Mouse (Mus musculus) forebrain, postnatal 0 days (tissue): Measurements from ENCODE around the gene Ins2. TPM values are rescaled to one million over a fixed set of nuclear protein-coding genes. Genes with fewer than 3 reads are reported as not detected.

Source experiments
- ATAC-seq: fragments of 200-750 bp; cut with Nextera tagmentation; 2 replicates; pipeline ENCODE4 v1.8.0; 2017; ENCODE audit warnings: mild to moderate bottlenecking, moderate library complexity
- DNase-seq: peaks from one replicate; pipeline ENCODE4 v3.0.0-alpha.2; 2015
- H3K27ac ChIP-seq: fragments of 300-500 bp; sonication (generic); 2 replicates; pipeline ENCODE4 v1.5.1; 2014; ENCODE audit warnings: low read depth, mild to moderate bottlenecking, antibody characterized with exemption, low read length, moderate library complexity, mixed read lengths
- H3K27me3 ChIP-seq: fragments of 300-500 bp; sonication (generic); 2 replicates; pipeline ENCODE4 v1.6.1; 2014; ENCODE audit warnings: mild to moderate bottlenecking, low read length, mixed read lengths; ENCODE audit not compliant: insufficient read depth
- H3K36me3 ChIP-seq: fragments of 300-500 bp; sonication (generic); 2 replicates; pipeline ENCODE4 v1.6.1; 2014; ENCODE audit warnings: mild to moderate bottlenecking, moderate library complexity; ENCODE audit not compliant: insufficient read depth
- H3K4me1 ChIP-seq: fragments of 300-500 bp; sonication (generic); 2 replicates; pipeline ENCODE4 v1.6.1; 2014; ENCODE audit warnings: antibody characterized with exemption; ENCODE audit not compliant: insufficient read depth
- H3K4me2 ChIP-seq: fragments of 300-500 bp; sonication (generic); 2 replicates; pipeline ENCODE4 v1.6.1; 2014; ENCODE audit warnings: low read depth, mild to moderate bottlenecking, moderate library complexity
- H3K4me3 ChIP-seq: fragments of 300-500 bp; sonication (generic); 2 replicates; pipeline ENCODE4 v1.5.1; 2014; ENCODE audit warnings: low read depth, low read length, mixed read lengths
- H3K9ac ChIP-seq: fragments of 300-500 bp; sonication (generic); 2 replicates; pipeline ENCODE4 v1.6.1; 2014; ENCODE audit warnings: mild to moderate bottlenecking
- H3K9me3 ChIP-seq: fragments of 300-500 bp; sonication (generic); 2 replicates; pipeline ENCODE4 v1.6.1; 2016; ENCODE audit warnings: low read length
- CTCF ChIP-seq: sonication (generic); IDR thresholded peaks from 2 replicates; pipeline ENCODE4 v1.5.1; 2016; ENCODE audit warnings: antibody characterized with exemption, control low read depth, low read depth
- WGBS: fragments of 180-500 bp; shearing (Covaris S2); extraction: QIAGEN DNeasy Blood & Tissue Kit; methylation state at CpG from one replicate; pipeline ENCODE4 v1.1.7; 2014; 5-methylcytosine and 5-hydroxymethylcytosine counted together
- polyA plus RNA-seq: library from polyadenylated mRNA; unstranded; fragments of >200 nt; fragmentation: Nextera tagmentation; extraction: Ambion mirVana; gene quantifications from 2 replicates; pipeline ENCODE4 v1.2.1, GENCODE M21; 2015
- total RNA-seq: library from RNA; depleted of rRNA; stranded (reverse); fragments of >200 nt; gene quantifications from 2 replicates; pipeline ENCODE4 v1.2.3, GENCODE M21; 2014

Ins2 gene
- total and polyA plus RNA-seq, 2 experiments from 2014 or later = 2.3 TPM; not detected in 1

DNA sequence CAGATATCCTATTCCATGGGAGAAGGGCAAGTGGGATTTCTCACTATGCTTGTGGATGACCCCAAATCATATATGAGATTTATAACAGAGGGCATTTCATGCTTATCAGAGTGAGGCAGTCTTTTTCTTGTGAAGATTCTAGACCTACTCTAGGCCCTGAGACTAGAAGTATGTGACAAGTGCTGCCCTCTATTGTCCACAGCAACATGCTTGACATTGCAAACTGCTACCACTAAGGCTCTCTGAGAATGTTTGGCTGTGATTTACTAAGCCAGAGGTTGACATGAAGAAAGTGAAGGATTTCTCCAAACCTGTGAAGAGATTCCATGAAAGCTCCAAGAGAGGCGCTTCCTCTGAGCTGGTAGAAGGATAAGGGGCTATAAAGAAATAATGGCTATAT lies 72.1 kb downstream of the Ins2 start:
- Histone ChIP-seq H3K36me3 (no peaks in the 10 kb centered on the region), H3K27me3 (no peaks in the 10 kb centered on the region; the same call in 1 of the 2 replicates), H3K4me2 (no peak overlapping the region), H3K4me1 (no peaks in the 10 kb centered on the region), H3K9me3 (no peaks in the 10 kb centered on the region), H3K27ac (no peak overlapping the region), H3K4me3 (no peak overlapping the region), H3K9ac (no peak overlapping the region)
- ATAC-seq (no peak), DNase-seq (no peak)
- TF ChIP-seq CTCF = peak; percentile 52
- WGBS = 95% methylated on average over 1 of the region's 1 CpGs

DNA sequence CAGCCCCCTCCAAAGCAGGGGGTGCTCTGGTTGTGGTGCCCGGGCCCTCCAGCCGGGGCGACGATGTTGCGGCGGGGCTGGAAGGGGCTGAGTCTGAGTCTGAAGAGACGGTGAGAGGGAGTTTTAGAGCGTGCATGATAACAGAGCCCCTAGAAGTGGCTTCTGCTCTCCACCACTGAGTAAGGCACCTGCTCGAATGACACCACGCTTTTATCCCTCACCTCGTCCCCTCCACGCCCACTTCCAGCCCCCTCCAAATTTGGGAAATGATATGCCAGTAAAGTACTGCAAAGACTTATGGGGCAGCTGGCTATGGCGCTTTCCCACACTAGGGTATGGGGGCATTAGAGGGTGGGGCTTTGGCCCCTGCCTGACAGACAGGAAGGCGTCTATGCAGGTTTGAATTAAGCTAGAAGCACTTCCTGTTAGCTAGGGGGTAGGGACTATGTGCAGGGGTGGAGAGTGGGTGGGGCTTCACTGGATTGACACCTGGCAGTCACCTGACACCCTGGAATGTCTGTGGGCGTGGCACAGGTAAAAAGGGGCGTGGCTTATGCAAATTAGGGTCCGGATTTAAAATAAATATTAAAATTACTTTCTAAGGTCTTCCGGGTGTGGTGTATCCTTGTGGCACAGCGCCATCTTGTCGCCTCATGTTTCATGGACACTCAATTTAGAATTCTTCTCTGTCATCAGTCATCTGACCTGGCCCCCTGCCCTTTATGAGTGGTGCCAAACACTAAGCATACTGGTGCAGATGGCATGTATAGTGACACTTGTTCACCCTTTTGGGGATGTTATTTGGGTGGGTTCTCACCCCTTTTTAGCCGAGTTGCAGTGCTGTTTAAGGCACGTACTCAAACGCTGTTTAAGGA lies 73.2 kb downstream of the Ins2 start, which contains the start of gene Gm49394:
Gene Gm49394 (minus strand): TSS at position 192 of the 875 bp plus-strand sequence.
- Histone ChIP-seq H3K9me3 (no peaks in the 10 kb centered on the region), H3K4me1 (no peaks in the 10 kb centered on the region), H3K9ac (no peak within 1 kb of the TSS), H3K27me3 (peaks cover 8% of the 10 kb centered on the region), H3K4me2 (no peak within 1 kb of the TSS), H3K27ac (no peak within 1 kb of the TSS), H3K36me3 (no peaks in the 10 kb centered on the region), H3K4me3 (no peak within 1 kb of the TSS)
- no peak for DNase-seq
- no peak for ATAC-seq
- WGBS = 84% methylated on average over 23 of the region's 23 CpGs
- no peak for TF ChIP-seq CTCF

DNA sequence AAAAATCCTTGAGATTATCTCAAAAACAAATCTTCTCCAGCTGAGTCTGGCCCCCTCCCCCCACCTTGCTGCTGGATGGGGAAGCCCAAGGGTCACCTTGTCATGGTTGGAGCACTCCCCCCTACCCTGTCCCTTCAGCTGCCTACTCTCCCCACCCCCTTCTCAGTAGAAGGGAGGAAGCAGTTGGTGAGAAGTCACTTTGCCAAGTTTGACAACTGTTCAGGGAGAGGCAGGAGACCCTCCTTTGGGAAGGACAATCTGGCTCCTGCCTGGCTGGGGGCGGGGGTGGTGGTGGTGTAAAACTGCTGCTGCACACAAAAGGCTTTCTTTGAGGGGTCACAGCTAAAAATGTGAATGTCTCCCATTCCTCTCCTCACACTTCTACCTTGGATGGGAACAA lies 74.9 kb downstream of the Ins2 start:
- Histone ChIP-seq H3K4me1 (no peaks in the 10 kb centered on the region), H3K36me3 (no peaks in the 10 kb centered on the region), H3K4me2 (no peak overlapping the region), H3K4me3 (no peak overlapping the region), H3K9ac (no peak overlapping the region), H3K27ac (no peak overlapping the region), H3K27me3 (peaks cover 21% of the 10 kb centered on the region), H3K9me3 (no peaks in the 10 kb centered on the region)
- no peak for TF ChIP-seq CTCF
- 65% methylated on average over 1 of the region's 1 CpGs for WGBS
- ATAC-seq (no peak), DNase-seq (no peak)

DNA sequence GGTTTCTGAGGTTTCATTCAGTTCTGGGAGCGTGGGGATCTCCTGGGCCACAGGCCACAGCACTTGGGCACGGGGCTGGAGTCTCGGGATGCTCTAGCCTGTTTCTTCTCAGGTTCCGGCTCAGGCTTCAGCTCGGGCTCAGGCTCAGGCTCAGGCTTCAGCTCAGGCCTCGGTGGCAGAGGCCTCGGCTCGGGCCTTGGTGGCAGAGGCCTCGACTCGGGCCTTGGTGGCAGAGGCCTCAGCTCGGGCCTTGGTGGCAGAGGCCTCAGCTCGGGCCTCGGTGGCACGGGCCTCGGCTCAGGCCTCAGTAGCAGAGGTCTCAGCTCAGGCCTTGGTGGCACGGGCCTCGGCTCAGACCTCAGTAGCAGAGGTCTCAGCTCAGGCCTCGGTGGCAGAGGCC lies 75.7 kb downstream of the Ins2 start:
- Histone ChIP-seq H3K4me1 (no peaks in the 10 kb centered on the region), H3K27ac (no peak overlapping the region), H3K36me3 (no peaks in the 10 kb centered on the region), H3K9me3 (no peaks in the 10 kb centered on the region), H3K27me3 (peaks cover 28% of the 10 kb centered on the region), H3K4me2 (no peak overlapping the region), H3K9ac (no peak overlapping the region), H3K4me3 (no peak overlapping the region)
- DNase-seq = no peak
- 93% methylated on average over 18 of the region's 18 CpGs for WGBS
- no peak for ATAC-seq
- TF ChIP-seq CTCF = no peak

DNA sequence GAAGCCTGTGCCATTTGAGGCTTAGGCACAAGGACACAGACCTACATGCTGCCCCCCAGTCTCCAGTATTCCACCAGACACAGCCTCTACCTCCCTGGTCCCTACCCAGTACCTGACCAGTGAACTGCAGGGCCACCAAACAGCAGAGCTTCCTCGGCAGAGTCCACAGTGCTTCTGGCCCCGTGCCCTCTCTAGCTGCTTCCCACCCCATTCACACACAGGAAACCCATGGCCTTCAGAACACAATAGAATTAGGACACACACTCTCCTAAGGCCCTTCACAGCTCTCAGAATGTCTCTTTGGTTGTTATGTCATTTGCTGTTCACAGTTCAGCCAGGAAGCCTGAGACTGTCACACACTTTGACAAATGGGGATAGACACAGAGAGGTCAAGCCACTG lies 76.5 kb downstream of the Ins2 start, which contains the start of gene Igf2:
Gene Igf2 (minus strand): TSS at position 158 of the 400 bp plus-strand sequence.
- ATAC-seq = no peak

DNA sequence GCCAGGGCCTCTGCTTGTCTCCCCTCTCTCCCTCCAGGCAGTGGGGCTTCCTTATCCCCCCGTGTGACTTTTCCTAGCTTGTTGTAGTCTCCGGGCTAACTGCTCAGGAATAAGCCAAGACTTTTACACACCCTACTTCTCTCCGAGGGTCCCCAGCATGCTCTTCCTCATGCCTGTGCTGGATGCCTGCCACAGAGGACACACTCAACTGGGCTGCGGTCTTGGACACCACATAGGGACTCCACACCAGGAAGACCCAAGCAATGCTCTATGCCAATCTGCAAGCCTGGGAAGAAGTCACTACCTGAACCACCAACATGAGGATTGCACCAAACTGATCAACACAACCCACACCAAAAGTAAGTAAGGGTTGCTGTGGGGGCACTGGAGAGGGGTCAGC lies 77.1 kb downstream of the Ins2 start:
- ATAC-seq (no peak), DNase-seq (no peak)
- H3K4me3 ChIP-seq = no peak overlapping the region
- H3K27me3 ChIP-seq = peaks cover 40% of the 10 kb centered on the region
- no peak overlapping the region for H3K9ac ChIP-seq
- H3K9me3 ChIP-seq = no peaks in the 10 kb centered on the region
- H3K4me1 ChIP-seq = no peaks in the 10 kb centered on the region
- H3K27ac ChIP-seq = no peak overlapping the region
- no peak overlapping the region for H3K4me2 ChIP-seq
- 68% methylated on average over 4 of the region's 4 CpGs for WGBS
- no peaks in the 10 kb centered on the region for H3K36me3 ChIP-seq
- no peak for TF ChIP-seq CTCF

More for the DNA sequence above, 76.5 kb downstream of the Ins2 start, which contains the start of gene Igf2:
- Histone ChIP-seq H3K9me3 (no peaks in the 10 kb centered on the region), H3K27me3 (peaks cover 36% of the 10 kb centered on the region), H3K4me1 (no peaks in the 10 kb centered on the region), H3K36me3 (no peaks in the 10 kb centered on the region), H3K9ac (no peak within 1 kb of the TSS), H3K4me2 (no peak within 1 kb of the TSS), H3K27ac (no peak within 1 kb of the TSS), H3K4me3 (no peak within 1 kb of the TSS)
- DNase-seq = no peak
- no peak for TF ChIP-seq CTCF
- WGBS = 55% methylated on average over 2 of the region's 2 CpGs

DNA sequence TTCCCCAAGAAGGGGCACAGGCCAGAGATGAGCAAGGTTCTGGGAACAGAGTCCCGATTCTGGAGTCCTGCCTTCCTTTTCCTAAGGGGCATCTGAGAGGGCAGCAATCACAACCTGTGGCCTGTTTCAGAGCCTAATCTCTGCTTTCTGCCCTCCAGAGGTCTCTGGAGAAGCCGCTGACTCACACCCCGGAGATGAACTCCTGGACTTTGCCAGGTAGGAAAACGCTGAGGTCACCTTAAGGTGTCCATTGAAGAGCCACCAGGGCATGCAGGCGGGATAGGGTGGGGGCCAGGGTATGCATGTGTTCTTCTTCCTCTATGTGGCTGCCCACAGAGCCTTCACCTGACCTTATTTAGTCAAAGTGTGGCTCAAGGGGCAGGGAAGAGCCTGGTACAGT lies 77.8 kb downstream of the Ins2 start:
- Histone ChIP-seq H3K4me2 (no peak overlapping the region), H3K9me3 (no peaks in the 10 kb centered on the region), H3K27me3 (peaks cover 47% of the 10 kb centered on the region), H3K4me1 (no peaks in the 10 kb centered on the region), H3K4me3 (no peak overlapping the region), H3K27ac (no peak overlapping the region), H3K36me3 (no peaks in the 10 kb centered on the region), H3K9ac (no peak overlapping the region)
- ATAC-seq (no peak), DNase-seq (no peak)
- WGBS = 46% methylated on average over 5 of the region's 5 CpGs
- no peak for TF ChIP-seq CTCF
